Mouse (Mus musculus): ENCODE measurements at regions not wholly inside any gene's neighbourhood (a gene's known extent, or its start where the extent isn't known, plus 50 kb on each side); places are given as distances from the start of the nearest gene placed in this dataset.

DNA sequence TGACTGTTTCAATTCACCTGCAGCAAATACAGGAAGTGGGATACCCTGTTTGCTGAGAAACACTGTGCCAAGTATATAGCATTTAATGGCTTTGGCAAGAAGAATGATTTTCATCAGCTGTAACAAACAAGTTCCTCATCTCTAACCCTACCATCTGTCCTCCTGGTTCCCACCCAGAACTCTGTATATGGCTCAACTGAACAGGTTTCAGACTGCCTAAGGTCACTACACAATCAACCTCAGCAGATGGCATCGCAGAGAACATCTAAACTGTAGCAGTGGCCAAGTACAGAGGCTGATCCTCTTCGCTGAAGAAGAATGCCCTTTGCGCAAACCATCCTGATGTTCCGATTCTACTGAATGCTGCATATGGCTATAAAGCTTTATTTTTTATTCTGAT is 668.8 kb upstream of the Foxg1 start:
- DNase-seq (ENCODE audit: low spot score): no peak
- Histone ChIP-seq H3K4me3 (ENCODE audit: low read depth, low read length) (no peak overlapping the region), H3K4me2 (ENCODE audit: low read depth, low read length) (no peak overlapping the region), H3K27me3 (ENCODE audit: control insufficient read depth, insufficient read depth, low read length) (no peaks in the 10 kb centered on the region), H3K9ac (replicated peaks; ENCODE audit: low read length) (no peak overlapping the region), H3K27ac (replicated peaks; ENCODE audit: low read depth, low read length) (no peak overlapping the region), H3K4me1 (ENCODE audit: control insufficient read depth, insufficient read depth, low read length) (no peaks in the 10 kb centered on the region), H3K36me3 (replicated peaks; ENCODE audit: control insufficient read depth, insufficient read depth, low read depth, low read length) (no peaks in the 10 kb centered on the region), H3K9me3 (replicated peaks; ENCODE audit: control insufficient read depth, low read length) (no peaks in the 10 kb centered on the region)
- WGBS: 92% methylated on average over 4 of the region's 4 CpGs
- ATAC-seq (replicated peaks; ENCODE audit: insufficient number of reproducible peaks, low FRiP score, low TSS enrichment, low read depth): no peak

DNA sequence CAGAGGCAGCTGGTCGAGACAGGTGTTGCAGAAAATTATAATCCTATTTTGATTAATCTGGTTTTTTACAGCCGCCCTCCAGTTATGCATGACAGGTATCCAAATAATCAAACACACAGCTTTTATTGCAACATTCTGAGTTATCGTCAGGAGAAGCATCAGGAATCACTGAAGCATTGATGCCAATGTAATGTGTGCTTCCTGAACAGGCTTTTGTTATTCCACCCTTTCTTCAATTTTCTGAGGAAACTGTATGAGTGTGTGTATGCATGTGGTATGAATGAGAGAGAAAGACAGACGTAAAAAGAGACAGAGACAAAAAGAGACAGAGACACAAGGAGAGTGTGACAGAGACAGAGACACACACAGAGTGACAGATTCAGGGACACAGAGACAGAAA is 652.6 kb upstream of the Foxg1 start:
- 80% methylated on average over 4 of the region's 4 CpGs for WGBS

GRCm38 (mm10) chr12:48758805-48759396 is 623.6 kb upstream of the Foxg1 start:
- 75% methylated on average over 3 of the region's 3 CpGs for WGBS
- no peak for ATAC-seq (replicated peaks; ENCODE audit: insufficient number of reproducible peaks, low FRiP score, low TSS enrichment, low read depth)

More for the DNA sequence above, 652.6 kb upstream of the Foxg1 start:
- Histone ChIP-seq H3K4me3 (ENCODE audit: low read depth, low read length) (no peak overlapping the region), H3K9me3 (replicated peaks; ENCODE audit: control insufficient read depth, low read length) (no peaks in the 10 kb centered on the region), H3K27me3 (ENCODE audit: control insufficient read depth, insufficient read depth, low read length) (no peaks in the 10 kb centered on the region), H3K36me3 (replicated peaks; ENCODE audit: control insufficient read depth, insufficient read depth, low read depth, low read length) (no peaks in the 10 kb centered on the region), H3K27ac (replicated peaks; ENCODE audit: low read depth, low read length) (no peak overlapping the region), H3K4me2 (ENCODE audit: low read depth, low read length) (no peak overlapping the region), H3K9ac (replicated peaks; ENCODE audit: low read length) (no peak overlapping the region), H3K4me1 (ENCODE audit: control insufficient read depth, insufficient read depth, low read length) (no peaks in the 10 kb centered on the region)
- ATAC-seq (replicated peaks; ENCODE audit: insufficient number of reproducible peaks, low FRiP score, low TSS enrichment, low read depth): no peak
- DNase-seq (ENCODE audit: low spot score): no peak

More at GRCm38 (mm10) chr12:48758805-48759396, 623.6 kb upstream of the Foxg1 start:
- Histone ChIP-seq H3K9ac (replicated peaks; ENCODE audit: low read length) (no peak overlapping the region), H3K4me2 (ENCODE audit: low read depth, low read length) (no peak overlapping the region), H3K9me3 (replicated peaks; ENCODE audit: control insufficient read depth, low read length) (no peaks in the 10 kb centered on the region), H3K36me3 (replicated peaks; ENCODE audit: control insufficient read depth, insufficient read depth, low read depth, low read length) (no peaks in the 10 kb centered on the region), H3K4me3 (ENCODE audit: low read depth, low read length) (no peak overlapping the region), H3K4me1 (ENCODE audit: control insufficient read depth, insufficient read depth, low read length) (no peaks in the 10 kb centered on the region), H3K27me3 (ENCODE audit: control insufficient read depth, insufficient read depth, low read length) (no peaks in the 10 kb centered on the region), H3K27ac (replicated peaks; ENCODE audit: low read depth, low read length) (no peak overlapping the region)
- DNase-seq (ENCODE audit: low spot score): no peak

Measured in embryonic facial prominence, embryonic 11.5 days (tissue).